ENCODE assay signal across 8 mouse cellular contexts in the genomic region with DNA sequence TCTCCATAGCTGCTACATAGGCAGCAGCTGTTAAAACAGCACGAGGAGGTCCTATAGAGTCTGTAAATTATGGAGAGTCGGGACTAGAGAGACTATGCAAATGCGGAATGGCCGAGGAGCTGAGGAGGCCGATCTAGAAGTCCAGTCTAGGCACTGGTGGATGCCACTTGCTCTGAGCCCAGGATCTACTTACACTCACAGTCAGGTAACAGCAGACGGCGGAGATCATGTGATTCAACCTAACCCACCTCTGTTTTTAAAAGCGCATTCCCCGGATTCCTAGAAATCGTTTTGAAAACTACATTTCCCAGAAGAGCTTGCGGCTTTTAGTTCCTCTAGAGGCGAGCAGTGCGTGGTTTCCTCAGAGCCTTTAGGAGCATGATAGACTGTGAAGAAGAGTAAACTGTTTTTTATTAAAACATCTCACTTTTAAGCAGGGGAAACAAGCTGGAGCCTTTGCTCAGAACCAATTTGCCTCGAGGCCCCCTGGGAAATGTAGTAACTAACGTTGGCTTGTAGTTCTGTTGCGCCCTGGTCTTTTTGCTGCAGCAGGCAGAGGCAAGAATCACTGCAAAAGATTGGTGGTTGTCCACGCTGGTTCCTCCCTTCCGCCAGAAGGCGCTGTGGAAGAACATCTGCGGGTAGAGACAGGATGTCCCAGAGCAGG.
DNase-seq lines count a peak whose midpoint lies in the region; ATAC-seq and TF ChIP-seq lines count a peak whose summit lies in the region.

No protein-coding gene starts in this region.

- peak overlapping the region; percentile 45 for H3K9ac ChIP-seq in intestine, postnatal 0 days (ENCODE audit: low read depth, low read length)

- H3K4me1 ChIP-seq in embryonic facial prominence, embryonic 10.5 days = peaks cover 3% of the 10 kb centered on the region; the same call in 1 of the 2 replicates
- no peaks in the 10 kb centered on the region for H3K4me1 ChIP-seq in intestine, postnatal 0 days (replicated peaks; ENCODE audit: control insufficient read depth, insufficient read depth, low read length)

- H3K9me3 ChIP-seq in embryonic facial prominence, embryonic 10.5 days = no peaks in the 10 kb centered on the region
- no peaks in the 10 kb centered on the region for H3K9me3 ChIP-seq in intestine, postnatal 0 days (ENCODE audit: control insufficient read depth)

- ATAC-seq in intestine, postnatal 0 days = peak; percentile 81
- ATAC-seq in monocyte, adult 5-6 weeks (replicated peaks; ENCODE audit: insufficient number of reproducible peaks, low FRiP score, low TSS enrichment, poor library complexity, severe bottlenecking) = no peak

- H3K4me3 ChIP-seq in embryonic facial prominence, embryonic 10.5 days = peak overlapping the region; percentile 64
- peak overlapping the region; percentile 58 for H3K4me3 ChIP-seq in intestine, postnatal 0 days (ENCODE audit: low read depth, low read length)

- H3K4me2 ChIP-seq in intestine, postnatal 0 days (replicated peaks; ENCODE audit: low read depth) = peak overlapping the region; percentile 87

- H3K27ac ChIP-seq in embryonic facial prominence, embryonic 10.5 days (replicated peaks) = peak overlapping the region; percentile 85
- peak overlapping the region; percentile 65 for H3K27ac ChIP-seq in intestine, postnatal 0 days (ENCODE audit: low read depth, low read length)

- DNase-seq in adrenal gland, postnatal 14 days = peak; percentile 83
- DNase-seq in embryonic facial prominence, embryonic 10.5 days (ENCODE audit: low spot score) = peak; percentile 78
- peak; percentile 97 for DNase-seq in heart, adult 11 months
- DNase-seq in left cerebral cortex, postnatal 25 days (ENCODE audit: low spot score in 2 of 2) = peak; percentile 80 to 89
- peak; percentile 76 for DNase-seq in mesoderm, embryonic 11.5 days (ENCODE audit: low read depth, low spot score)
- peak; percentile 74 for DNase-seq in right cerebral cortex, postnatal 4 days

- no peaks in the 10 kb centered on the region for H3K27me3 ChIP-seq in embryonic facial prominence, embryonic 10.5 days (replicated peaks; ENCODE audit: low read depth, poor library complexity, severe bottlenecking)
- no peaks in the 10 kb centered on the region for H3K27me3 ChIP-seq in intestine, postnatal 0 days (replicated peaks; ENCODE audit: control insufficient read depth, insufficient read depth, low read length)

- intact Hi-C loops in left cerebral cortex, postnatal 25 days (cut with DNase I) = loop anchor here (2.0 kb wide), 1 partner anchor 69 kb away; a partner anchor contains a TSS

- TF ChIP-seq CTCF in intestine, postnatal 0 days (IDR thresholded peaks at IDR 0.05; ENCODE audit: low read depth) = peak; percentile 74

- WGBS in embryonic facial prominence, embryonic 10.5 days = 4% methylated on average over 20 of the region's 20 CpGs
- 2% methylated on average over 20 of the region's 20 CpGs for WGBS in intestine, postnatal 0 days

- no peaks in the 10 kb centered on the region for H3K36me3 ChIP-seq in embryonic facial prominence, embryonic 10.5 days (replicated peaks)
- H3K36me3 ChIP-seq in intestine, postnatal 0 days (ENCODE audit: control insufficient read depth, insufficient read depth) = no peaks in the 10 kb centered on the region
